Mouse (Mus musculus): ENCODE data around the gene Dcaf8.

GRCm38 (mm10) chr1:172140160-172140559, 7.7 kb upstream of the Dcaf8 start:
- no peak for TF ChIP-seq CTCF (IDR thresholded peaks at IDR 0.05; ENCODE audit: control insufficient read depth, insufficient read depth, low read length)
- no peak for TF ChIP-seq POLR2A (IDR thresholded peaks at IDR 0.05; ENCODE audit: borderline replicate concordance, control insufficient read depth, low read depth, low read length)
